Mouse (Mus musculus) MN1 (cell line): ENCODE results near the gene Gng13.

ENCODE experiments used
- DNase-seq: peaks from one replicate; pipeline ENCODE4 v3.0.0-alpha.2; 2016; ENCODE audit warnings: low spot score

The Gng13 gene

DNA sequence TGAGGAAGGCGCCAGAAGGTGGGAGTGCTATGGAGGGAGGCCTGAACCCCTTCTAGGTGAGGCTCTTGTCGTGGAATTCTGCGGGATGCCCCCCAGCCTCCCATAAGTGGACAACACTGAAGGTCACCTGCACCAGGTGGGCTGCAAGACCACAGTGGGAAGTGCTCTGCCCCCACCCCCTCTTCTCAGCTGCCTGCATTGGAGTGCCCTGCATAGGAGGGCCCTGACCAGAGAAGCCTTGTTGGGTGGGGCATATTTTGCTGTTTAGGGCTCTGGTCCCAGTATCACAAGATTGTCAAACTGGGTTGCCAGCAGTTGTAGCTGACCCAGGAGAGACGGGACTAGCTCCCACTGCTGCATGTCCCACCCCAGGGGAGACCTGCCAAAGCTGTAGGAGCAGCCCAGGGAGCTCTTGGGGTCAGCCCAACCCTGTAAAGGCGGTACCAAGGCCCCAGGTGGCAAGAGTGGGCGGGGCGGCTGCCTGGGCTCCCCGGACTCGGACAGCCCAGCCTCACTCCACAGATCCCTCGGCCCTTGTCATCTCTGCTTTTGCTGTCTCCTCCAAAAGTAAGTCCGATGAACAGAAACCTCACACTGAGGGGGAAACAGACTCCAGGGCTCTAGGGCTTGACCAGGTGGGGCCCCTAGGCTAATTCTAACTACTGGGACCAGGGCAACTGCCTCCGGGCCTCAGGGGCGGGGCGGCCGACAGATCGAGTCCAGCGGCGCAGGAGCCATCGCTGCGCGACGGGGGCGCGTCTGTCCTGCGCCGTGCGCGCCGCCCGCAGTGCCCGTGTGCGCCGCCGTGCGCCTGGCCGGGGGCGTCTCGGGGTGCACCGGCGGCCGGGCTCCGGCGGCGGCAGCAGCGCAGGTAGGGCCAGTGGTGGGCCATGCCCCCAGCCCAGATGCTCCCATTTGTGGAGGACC is at the start of gene Gng13:
Gene Gng13, plus strand, starts transcription at position 461 of the 927 bp plus-strand sequence.
- DNase-seq, result peak; percentile 55

DNA sequence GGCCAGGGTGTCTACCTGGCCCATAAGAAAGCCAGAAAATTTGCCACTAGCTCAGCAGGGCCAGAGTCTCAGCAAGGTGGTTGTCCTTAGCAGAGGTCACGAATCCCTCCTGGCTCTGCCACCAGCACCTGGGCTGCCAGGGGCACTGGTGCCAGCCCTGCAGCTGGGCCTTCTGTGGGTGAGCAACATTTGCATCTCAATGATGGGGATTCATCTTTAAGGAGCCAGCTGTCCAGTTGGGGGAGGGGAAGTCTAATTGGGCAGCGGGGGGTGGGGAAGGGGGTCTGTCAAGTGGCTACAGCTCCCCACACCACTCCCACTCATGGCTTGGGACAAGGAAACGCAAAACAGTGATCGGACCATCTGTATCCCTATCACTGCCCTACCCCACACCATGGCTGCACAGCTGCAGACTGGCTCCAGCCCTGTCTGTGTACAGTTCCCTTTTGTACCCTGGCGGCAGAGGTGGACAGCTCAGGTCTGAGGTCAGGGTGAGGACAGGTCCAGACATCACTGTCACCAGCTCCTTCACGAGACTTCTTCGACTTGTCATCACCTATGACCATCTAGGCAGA is 48.4 kb upstream of the Gng13 start:
- no peak for DNase-seq

DNA sequence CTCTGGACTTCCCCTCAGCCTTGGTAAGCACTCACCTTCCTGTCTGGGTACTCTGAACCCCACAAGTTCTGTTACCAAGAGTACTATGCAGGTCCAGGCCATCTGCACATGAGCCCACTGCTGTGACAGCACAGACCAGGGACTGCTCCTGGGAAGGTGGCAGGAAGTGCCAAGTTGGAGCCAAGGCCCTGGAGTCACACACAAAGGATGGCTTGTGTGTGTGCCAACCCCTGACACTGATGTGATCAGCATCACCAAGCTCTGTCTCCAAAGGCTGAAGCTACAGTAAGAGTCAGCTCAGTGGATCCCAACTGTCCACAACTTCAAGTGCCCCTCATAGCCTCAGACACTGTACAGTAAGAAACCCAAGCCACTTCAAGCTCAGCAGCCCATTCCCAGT is 44.0 kb upstream of the Gng13 start:
- DNase-seq, result no peak

DNA sequence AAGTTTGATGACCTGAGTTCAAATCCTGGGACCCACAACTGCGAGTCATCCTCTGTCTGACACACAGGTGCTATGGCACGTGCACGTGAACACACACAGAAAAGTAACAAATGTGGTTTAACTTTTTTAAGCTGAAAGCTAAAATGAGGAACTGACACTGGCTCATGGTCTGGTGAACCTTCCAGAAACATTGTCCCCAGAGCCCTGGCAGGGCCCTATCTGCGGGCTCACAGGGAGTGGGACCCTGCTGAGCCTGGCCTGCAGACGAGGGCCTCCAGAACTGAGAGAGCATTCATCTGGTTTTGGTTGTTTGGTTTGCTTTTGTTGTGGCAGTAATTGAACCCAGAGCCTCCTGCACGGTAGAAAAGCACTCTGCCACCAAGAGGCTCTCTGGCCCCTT is 39.0 kb upstream of the Gng13 start:
- no peak for DNase-seq

DNA sequence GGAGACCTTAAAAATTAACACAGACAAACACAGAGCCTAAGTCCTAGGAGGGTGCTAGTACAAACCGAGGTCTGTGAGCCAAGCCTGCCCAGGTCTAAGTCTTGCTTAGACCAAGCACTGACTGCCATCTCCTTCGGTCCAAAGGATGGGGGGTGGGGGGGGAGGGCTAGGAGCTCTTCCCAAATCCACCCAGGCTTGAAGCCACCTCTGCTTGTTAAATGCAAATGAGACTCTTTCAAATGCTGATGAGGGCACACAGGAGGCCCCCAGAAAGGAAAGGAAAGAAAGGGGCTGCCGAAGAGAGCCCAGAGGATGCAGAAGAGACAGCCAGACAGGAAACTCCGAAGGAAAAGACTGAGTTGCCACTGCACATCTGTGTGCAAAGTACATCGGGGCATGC is 37.2 kb upstream of the Gng13 start:
- no peak for DNase-seq

DNA sequence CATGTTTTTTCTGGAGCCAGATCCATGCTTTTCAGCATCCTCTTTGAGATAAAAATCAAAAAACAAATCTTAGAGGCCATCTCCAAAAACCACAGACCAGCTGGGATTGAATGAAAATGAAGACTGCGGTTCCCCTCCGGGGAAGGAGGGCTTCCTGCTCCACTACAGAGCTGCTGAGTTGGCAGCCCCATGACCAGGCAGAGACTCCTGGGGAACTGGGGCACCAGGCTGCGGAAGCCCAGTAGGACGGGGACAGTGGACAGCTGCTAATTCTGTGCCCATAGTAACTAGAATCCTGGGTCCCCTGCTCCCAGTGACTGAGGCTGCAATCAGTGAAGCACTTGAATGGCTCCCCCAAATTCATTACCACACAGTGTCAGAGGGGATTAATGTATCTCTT is 35.3 kb upstream of the Gng13 start:
- no peak for DNase-seq

DNA sequence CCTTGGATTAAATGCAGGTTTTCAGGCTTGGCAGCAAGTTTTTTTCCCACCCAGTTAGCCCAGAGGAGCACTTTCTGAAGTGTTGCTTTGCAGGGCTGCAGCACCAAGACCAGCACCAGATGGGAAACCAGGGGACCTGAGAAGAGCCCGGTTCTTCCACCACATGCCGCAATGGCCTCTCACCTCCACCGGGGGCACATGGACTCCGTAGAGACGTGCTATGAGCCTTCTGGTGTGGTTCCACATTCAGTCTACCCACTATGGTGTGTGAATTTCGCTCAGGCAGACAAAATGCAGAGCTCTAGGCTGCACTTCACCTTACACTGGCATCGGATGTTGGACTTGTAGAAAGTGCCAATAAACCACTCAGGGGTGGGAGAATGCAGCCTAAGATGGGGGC is 30.6 kb upstream of the Gng13 start:
- DNase-seq, result peak; percentile 55

DNA sequence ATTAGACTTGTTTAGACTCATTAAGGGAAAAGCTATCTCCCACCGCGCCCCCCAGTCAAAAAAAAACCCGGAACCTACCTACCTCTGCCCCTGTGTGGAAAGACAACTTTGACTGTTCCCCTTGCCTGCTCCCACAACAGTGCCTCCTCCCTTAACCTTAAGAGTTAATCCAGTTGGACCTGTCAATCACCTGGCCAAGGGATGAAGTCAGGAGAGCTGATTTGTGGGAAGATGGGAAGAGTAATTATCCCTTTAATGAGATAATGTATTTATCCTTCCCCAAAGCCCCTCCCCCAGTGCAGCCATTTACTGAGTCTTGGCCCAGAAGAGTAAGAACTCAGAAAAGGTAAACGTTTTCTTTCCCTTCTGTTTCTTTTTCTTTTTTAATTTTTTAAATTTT is 28.0 kb upstream of the Gng13 start:
- no peak for DNase-seq

DNA sequence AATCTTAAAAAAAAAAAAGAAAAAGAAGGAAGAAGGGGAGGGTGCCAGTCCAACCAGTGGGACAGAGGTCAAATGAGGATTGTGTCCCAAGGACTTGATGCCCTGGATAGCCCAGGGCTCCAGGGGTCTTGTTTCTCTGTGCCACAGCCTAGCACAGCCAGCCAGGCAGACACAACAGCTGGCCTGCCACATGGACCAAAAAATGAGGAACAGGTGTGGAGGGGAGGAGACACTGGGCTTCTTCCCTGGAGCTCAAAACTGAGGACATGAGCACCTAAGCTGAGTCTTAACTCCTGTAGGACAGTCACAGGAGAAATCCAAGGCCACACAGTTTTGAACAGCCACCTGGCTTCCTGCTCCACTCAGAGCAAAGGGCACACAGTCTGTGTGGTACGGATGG is 20.7 kb upstream of the Gng13 start:
- no peak for DNase-seq

DNA sequence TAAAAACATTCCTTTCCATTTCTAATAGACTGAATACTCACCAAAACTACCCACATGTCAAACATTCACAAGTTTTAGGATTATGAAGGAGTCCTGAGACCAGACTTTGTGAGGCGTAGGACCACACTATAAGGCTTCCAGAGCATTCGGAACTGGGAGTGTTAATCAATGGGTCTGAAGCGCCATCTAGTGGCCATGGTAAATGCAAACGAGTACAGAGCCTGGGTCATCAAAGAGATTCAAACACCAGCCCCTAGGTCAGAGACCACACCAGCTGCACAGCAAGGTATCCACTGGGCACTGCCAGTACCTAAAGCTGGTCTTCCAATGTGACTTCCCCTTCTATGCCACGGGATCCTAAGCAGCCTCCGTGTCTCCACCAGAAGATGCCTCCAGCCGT is 18.5 kb upstream of the Gng13 start:
- DNase-seq, result peak; percentile 88

DNA sequence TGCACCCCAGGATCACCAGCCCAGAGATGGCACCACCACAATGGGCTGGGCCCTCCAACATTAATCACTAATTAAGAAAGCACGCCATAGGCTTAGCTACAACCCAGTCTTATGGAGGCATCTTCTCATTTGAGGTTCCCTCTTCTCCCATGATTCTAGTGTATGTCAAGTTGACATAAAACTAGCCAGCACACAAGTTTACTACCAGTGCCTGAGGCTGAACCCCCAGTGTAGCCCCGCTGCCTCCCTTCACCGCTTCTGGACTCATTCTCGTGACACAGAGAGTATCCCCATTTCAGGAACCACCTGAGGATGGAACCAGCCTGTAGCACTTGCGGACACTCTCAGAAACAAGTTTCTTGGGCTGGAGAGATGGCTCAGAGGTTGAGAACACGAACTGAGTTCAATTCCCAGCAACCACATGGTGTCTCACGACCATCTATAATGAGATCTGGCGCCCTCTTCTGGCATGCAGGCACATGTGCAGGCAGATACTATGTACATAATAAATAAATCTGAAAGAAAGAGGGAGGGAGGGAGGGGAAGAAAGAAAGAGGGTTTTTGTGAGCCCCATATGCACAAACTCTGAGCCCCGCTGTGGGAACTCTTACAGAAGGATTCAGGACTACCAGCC is 16.0 kb upstream of the Gng13 start:
- DNase-seq, result no peak

DNA sequence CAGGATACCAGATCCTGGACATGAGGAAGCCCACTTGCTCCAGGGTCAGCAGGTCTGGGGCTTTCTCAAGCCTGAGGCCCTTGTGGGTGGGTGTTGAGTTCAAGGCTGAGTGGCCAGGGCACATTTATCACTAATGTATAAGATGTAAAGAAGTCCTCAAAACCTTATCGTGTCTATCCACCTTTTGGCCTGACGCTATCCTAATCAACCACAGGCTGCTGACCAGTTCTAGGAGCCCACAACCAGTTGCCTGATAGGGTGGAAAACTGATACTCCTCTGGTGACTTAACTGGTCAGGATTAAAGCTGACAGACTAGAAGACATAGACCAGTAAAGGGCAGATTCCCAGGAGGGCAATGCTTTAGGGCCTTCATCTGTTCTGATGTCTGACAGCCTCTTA is 7.0 kb upstream of the Gng13 start:
- no peak for DNase-seq

DNA sequence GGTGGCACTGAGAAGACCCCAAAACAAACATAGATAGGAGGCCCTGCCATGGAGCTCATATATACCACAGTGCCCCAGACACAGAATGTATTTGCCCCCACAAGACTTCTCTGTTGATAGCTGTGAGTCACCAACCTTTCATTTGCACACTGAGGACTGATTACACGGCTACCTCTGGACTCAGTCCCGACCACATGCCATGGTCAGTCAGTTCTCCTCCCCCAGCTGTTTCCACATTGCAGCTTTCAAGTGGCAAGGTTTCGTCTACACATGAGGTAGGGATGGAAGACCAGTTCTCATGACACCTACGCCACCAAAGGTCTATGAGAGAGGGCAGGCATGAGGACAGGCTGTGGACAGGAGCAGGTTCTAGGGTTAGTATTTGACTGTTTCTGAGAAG is 5.8 kb upstream of the Gng13 start:
- no peak for DNase-seq

DNA sequence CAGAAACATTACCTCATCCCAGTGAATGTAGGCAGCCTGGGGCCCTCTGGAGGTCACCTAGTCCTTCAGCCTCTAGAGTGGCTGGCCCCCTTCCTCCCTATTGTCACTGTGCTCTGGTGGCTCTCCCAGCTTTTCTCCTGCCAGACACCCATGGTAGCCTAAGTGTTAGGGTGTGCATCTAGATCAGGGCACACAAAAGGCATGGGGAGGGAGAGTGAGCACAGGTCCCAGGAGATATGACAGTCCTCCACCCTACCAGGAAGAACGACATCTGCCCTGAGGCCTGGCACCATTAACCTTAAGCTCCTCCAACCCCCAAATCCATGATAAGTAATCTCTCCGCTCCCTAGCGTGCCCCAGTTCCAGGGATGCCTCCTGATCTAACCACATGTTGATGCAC is 1.3 kb upstream of the Gng13 start:
- no peak for DNase-seq

DNA sequence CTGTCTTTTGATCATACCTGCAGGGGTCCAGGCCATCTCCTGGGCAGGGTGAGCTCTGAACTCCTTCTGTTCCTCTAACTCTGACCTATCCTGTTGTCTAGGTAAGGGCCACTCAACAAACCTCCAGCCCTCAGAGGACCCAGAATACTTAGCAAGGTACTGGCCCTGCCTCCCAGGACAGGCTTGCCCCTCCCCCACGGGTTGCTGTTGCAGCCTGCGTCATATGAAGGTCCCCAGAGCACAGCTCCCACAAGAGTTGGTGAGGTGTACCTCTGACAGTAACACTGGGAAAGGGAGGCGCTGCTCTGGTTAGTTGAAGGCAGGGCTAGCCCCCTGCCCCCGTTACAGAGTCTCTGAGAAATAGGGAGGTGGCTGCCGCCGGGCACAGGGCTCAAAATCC is 841 bp upstream of the Gng13 start:
- DNase-seq, result no peak

DNA sequence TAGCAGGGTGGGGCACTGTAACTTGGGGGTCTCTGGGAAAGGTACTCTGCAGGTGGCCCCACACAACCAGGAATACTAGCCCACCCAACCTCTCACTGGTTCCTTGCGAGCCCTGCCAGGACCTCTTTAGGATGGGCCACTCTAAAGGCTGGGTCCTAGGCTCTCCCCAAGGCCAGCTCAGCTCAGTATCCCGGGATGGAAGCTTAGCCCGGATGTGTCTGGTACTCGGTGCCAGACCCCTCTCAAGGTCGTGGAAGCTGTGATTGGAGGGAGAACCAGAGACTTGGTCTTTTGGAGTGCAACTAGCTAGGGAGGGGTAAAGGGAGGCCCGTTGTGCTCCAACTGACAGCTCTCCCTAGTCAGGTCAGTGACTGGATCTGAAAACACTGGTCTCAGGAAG is 720 bp downstream of the Gng13 start:
- DNase-seq, result no peak

DNA sequence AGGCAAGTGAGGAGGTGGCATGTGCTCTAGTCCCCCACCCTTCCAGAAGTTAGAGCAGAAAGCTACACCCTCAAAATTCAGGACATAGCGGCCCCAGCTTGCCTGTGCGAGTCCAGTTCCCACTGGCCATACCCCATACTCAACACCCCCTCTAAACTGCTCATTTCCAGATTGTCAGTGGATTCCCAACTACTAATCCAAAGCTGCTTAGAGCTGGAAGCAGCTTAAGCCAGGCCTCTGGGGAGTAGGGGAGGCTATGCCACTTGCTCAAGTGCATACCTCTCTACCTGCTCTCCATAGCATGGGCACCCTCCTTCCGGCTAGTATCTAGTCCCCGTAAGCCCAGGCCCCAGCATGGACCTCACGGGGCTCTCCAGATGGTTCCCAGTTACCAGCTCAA is 4.5 kb downstream of the Gng13 start:
- DNase-seq, result no peak

DNA sequence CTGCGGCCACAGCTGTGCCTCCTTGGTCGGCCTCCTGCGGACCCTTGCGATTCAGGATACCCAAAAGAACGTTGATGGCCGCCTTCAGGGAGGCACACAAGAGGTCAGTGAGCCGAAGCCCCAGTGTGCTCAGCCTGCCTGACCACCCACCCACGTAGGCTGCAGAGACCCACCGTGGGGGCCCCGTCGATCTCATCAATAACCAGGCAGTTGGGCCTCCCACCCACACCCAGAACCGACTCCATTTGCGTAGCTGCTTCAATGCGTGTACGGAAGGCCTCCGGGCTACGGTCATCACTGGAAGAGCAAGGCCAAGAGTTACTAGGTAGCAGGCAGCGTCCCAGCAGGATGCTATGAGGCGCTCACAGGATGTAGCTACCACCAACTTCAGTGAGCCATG is 6.5 kb downstream of the Gng13 start:
- no peak for DNase-seq

DNA sequence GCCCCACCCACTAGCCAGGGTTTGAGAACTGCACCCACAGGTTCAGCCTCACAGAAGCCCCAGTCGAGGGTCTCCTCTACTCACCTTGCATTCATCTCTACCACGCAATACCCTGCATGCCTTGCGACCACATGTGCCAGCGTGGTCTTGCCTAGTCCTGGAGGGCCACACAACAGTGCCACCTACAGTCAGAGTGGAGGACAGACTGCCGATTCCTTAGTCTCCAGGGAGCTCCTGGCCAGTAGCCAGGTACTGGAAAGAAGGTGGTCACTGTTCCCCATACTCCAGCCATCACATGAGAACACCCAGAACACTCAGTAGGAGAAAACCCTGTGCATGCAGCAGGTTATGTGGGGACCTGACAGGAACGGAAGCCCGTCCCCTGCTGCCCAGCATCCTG is 6.9 kb downstream of the Gng13 start:
- DNase-seq, result no peak

DNA sequence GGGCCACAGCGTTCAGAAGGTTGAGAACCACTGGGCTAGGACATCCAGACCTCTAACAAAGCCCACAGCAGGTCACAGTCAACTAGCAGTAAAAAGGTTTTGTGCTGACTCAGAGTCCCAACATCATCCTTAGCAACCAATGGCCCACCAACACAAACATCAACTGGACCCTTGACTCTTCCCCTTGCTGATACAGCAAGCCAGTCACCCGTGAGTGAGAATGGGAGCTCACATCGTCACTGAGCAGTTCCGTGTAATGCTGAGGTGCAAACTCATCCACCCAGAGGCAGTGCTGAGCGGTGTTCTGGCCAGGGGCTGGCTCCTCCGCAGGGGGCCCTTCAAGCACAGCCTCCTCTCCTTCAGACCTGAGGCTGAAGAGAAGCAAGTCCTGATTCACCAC is 8.3 kb downstream of the Gng13 start:
- no peak for DNase-seq

DNA sequence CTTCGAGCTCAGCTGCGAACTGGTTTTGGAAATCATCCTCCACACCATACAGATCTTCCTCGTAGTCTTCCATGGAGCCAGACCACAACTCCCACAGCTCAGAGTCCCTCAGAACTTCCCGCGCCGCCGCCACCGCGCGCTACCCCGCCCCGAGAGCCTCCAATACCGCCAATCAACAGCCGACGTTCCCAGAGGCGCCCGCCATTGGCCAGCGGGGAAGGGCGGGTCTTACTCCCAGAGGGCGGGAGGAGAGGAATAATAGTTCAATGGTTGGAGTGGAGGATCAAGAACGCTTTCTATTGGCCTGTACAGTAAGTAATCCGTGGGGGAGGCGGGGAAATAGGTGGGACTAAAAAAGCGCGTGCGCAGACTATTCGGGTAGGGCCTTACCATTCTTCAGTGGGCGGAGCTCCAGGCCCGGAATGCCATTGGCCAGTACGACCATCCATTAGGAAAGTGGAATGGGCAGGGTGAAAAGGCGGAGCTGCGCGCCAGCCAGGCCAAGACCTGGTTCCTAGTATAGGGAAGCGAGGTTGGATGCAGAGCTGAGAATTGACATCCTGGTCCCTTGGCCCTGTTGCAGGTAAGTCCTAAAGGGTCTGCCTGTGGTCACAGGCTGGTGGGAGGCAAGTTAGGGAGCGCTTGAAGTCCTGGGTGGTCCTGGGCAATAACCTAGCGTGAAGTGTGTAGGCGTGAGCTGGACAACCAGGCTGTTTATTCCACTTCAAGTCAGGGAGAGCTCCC is 10.5 kb downstream of the Gng13 start, which contains the start of the genes Chtf18 and Rpusd1:
Gene Chtf18, minus strand, starts transcription at position 155 of the 744 bp plus-strand sequence.
Gene Rpusd1, plus strand, starts transcription at position 406 of the 744 bp plus-strand sequence.
- DNase-seq, result peak; percentile 100

DNA sequence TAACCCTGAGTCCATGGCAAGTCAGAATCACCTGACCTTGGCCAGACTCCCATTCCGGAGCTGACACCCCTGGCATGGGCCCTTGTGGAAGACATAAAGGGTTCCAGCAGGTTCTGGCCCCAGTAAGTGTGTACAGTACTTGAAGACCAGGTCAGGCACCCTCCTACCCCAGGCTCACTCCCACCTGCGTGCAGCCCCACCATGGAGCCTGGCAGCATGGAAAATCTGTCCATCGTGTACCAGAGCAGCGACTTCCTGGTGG is 11.0 kb downstream of the Gng13 start:
- no peak for DNase-seq

DNA sequence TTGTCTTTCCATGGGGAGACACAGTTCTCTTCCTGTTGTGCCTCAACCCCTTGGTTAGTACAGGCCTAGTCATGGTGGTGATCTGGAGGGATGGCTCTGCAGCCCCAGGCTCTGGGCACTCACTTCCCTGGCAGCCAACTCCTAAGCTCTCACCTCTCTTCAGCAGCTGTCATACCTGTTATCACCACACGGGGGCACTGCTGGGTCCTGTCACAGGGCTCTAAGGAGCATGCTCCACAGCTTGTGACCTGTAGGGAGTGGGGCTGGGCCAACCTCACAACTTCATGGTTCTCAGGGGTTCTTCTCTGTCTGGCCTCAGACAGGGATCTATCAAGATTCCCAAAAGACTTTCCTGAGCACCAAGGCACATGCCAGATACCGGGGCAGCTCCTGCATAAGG is 15.1 kb downstream of the Gng13 start:
- DNase-seq, result peak; percentile 93
